Mouse (Mus musculus): ENCODE data around the gene Npc2. TPM values are rescaled to one million over a fixed set of nuclear protein-coding genes. Genes with fewer than 3 reads are reported as not detected.

Npc2 gene
- polyA plus RNA-seq, 1 experiment: 5.0 TPM

DNA sequence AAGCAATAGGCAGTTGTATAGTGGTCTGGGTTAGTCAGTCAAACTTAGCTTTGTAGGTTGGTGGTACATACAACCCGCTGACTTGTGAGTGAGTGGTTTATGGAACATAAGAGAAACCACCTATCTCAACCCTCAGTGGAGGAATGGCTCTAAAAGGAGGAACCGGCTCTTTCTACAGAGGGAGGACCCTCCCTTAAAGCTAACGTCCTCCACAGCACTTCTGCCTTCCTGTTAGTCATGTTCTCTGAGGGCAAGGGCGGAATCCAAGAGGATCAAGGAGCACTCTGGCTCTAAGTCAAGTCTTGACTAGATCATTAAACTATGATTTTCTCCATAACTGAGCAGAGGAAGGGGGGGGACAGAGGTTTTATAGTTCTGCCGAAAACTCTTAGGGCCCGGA, 5.4 kb downstream of the Npc2 start:
- H3K4me1 ChIP-seq (ENCODE audit: control insufficient read depth): peaks cover 31% of the 10 kb centered on the region
- no peaks in the 10 kb centered on the region for H3K9me3 ChIP-seq (ENCODE audit: control insufficient read depth, low read length)
- H3K36me3 ChIP-seq (ENCODE audit: control insufficient read depth): peaks cover 53% of the 10 kb centered on the region
- H3K27me3 ChIP-seq (ENCODE audit: control insufficient read depth): no peaks in the 10 kb centered on the region
- H3K4me3 ChIP-seq (replicated peaks): no peak overlapping the region
- TF ChIP-seq TAL1 (IDR thresholded peaks at IDR 0.05; ENCODE audit: low read length) (no peak), GATA1 (IDR thresholded peaks at IDR 0.05; ENCODE audit: low read length) (no peak)

DNA sequence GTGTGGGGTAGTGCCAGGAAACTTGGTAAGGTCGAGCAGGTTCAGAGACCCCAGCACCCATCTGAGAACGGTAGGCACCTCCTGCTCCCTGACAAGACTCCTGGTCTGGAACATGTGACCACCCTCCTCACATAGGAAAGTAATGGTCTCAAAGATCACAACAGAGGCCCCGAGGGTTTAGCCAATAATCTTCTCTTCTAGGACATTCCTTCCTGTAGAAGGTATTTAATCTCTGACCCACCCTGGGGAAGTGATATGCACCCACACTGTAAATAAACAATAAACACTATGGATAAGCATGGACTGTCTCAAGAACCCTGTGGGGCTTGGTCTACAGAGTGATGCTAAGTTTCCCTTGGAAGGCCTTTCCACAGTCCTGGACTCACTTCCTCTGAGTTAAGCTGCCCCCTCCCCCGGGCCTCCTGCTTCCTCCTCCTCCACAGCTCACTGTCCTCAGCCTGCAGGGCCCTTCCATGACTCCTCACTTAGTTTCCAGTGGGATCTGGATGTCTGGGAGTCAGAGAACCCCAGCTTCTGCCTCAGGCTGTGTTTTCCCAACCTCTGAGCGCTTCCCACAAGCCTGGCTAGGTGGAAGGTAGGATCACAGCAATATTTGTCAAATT, 6.7 kb downstream of the Npc2 start:
- H3K4me3 ChIP-seq (replicated peaks): no peak overlapping the region
- no peaks in the 10 kb centered on the region for H3K27me3 ChIP-seq (ENCODE audit: control insufficient read depth)
- H3K9me3 ChIP-seq (ENCODE audit: control insufficient read depth, low read length): no peaks in the 10 kb centered on the region
- peaks cover 18% of the 10 kb centered on the region for H3K4me1 ChIP-seq (ENCODE audit: control insufficient read depth)
- H3K36me3 ChIP-seq (ENCODE audit: control insufficient read depth): peaks cover 54% of the 10 kb centered on the region
- TF ChIP-seq TAL1 (IDR thresholded peaks at IDR 0.05; ENCODE audit: low read length) (no peak), GATA1 (IDR thresholded peaks at IDR 0.05; ENCODE audit: low read length) (no peak)

DNA sequence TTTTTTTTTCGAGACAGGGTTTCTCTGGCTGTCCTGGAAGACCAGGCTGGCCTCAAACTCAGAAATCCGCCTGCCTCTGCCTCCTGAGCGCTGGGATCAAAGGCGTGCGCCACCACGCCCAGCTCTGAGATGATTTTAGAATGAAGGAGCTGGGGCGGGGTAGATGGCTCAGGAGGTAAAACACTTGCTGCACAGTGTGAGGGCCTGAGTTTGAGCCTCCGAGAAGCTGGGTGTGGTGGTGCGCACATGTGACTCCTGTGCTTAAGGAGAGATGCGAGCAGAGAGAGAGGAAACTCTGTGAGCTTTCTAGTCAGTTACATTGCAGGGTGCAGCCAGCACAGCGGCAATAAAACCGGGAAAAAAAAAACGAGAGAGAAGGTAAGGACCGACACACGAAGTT, 7.4 kb downstream of the Npc2 start:
- no peaks in the 10 kb centered on the region for H3K27me3 ChIP-seq (ENCODE audit: control insufficient read depth)
- H3K9me3 ChIP-seq (ENCODE audit: control insufficient read depth, low read length): no peaks in the 10 kb centered on the region
- peaks cover 54% of the 10 kb centered on the region for H3K36me3 ChIP-seq (ENCODE audit: control insufficient read depth)
- H3K4me1 ChIP-seq (ENCODE audit: control insufficient read depth): peaks cover 11% of the 10 kb centered on the region
- TF ChIP-seq GATA1 (IDR thresholded peaks at IDR 0.05; ENCODE audit: low read length) (no peak), TAL1 (IDR thresholded peaks at IDR 0.05; ENCODE audit: low read length) (no peak)
- no peak overlapping the region for H3K4me3 ChIP-seq (replicated peaks)

DNA sequence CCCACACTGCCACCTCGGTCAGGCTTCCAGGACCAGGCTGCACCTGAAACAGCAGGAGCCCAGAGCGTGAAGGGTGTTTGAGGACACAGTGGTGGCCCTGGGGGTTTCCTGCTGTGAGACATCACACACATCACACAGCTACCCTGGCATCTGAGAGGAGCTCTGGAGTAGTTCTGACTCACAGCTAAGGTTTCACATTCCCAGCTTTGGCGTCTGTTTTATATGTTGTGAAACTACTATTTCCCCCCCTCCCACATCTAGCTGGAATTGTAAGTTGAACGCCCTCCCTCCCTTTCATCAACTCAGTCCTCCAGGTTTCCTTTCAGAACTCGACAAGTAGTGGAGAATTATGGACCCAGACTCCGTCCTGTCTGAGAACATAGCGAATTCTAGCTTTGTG, 8.2 kb downstream of the Npc2 start:
- Histone ChIP-seq H3K4me1 (ENCODE audit: control insufficient read depth) (peaks cover 8% of the 10 kb centered on the region), H3K4me3 (replicated peaks) (no peak overlapping the region), H3K9me3 (ENCODE audit: control insufficient read depth, low read length) (no peaks in the 10 kb centered on the region), H3K27me3 (ENCODE audit: control insufficient read depth) (no peaks in the 10 kb centered on the region), H3K36me3 (ENCODE audit: control insufficient read depth) (peaks cover 58% of the 10 kb centered on the region)
- no peak for TF ChIP-seq TAL1 (IDR thresholded peaks at IDR 0.05; ENCODE audit: low read length)
- TF ChIP-seq GATA1 (IDR thresholded peaks at IDR 0.05; ENCODE audit: low read length): no peak

DNA sequence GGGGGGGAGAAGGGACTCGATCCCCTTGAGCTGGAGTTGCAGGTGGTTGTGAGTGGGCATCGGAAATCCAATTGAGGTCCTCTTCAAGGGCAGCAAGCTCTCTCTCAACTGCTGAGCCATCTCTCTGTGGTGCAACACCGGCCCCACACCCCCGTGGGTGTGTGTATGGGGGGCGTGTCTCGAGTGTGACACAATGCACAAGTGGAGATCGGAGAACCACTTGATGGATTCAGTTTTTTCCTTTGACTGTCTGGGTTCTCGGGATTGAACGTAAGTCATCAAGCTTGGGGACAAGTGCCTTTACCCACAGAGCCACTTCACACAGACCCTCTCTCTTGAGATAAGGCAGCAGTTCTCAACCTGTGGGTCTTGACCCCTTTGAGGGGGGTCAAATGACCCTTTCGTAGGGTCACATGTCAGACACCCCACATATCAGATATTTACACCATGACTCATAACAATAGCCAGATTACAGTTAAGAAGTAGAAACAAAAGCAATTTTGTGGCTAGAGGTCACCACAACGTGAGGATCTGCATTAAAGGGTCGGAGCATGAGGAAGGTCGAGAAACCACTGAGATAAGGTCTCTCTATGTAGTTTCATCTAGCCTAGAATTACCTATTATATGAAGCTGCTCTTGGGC, 9.3 kb downstream of the Npc2 start:
- Histone ChIP-seq H3K9me3 (ENCODE audit: control insufficient read depth, low read length) (no peaks in the 10 kb centered on the region), H3K4me3 (replicated peaks) (no peak overlapping the region), H3K4me1 (ENCODE audit: control insufficient read depth) (peaks cover 5% of the 10 kb centered on the region), H3K27me3 (ENCODE audit: control insufficient read depth) (no peaks in the 10 kb centered on the region), H3K36me3 (ENCODE audit: control insufficient read depth) (peaks cover 57% of the 10 kb centered on the region)
- no peak for TF ChIP-seq GATA1 (IDR thresholded peaks at IDR 0.05; ENCODE audit: low read length)
- TF ChIP-seq TAL1 (IDR thresholded peaks at IDR 0.05; ENCODE audit: low read length): no peak

DNA sequence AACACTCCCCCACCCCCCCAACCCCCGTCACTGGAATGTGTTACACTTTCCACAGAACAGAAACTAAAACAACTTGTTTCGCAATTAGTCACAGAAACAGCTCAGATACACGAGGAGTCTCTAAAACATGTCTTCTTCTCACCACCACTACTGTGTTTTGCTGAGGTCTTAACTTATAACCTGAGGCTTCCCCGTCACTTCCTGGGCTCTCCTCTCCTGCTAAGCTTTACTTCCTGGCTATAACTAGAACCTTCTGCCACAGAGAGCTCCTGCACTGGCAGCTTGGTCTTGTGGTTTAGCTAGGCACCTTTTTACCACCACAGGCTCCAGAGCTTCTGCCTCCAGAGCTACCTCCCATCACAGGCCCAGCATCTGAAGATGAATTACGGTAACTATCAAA, 10.4 kb downstream of the Npc2 start:
- no peaks in the 10 kb centered on the region for H3K27me3 ChIP-seq (ENCODE audit: control insufficient read depth)
- no peak overlapping the region for H3K4me3 ChIP-seq (replicated peaks)
- H3K9me3 ChIP-seq (ENCODE audit: control insufficient read depth, low read length): no peaks in the 10 kb centered on the region
- H3K36me3 ChIP-seq (ENCODE audit: control insufficient read depth): peaks cover 61% of the 10 kb centered on the region
- no peak for TF ChIP-seq TAL1 (IDR thresholded peaks at IDR 0.05; ENCODE audit: low read length)
- no peak for TF ChIP-seq GATA1 (IDR thresholded peaks at IDR 0.05; ENCODE audit: low read length)
- H3K4me1 ChIP-seq (ENCODE audit: control insufficient read depth): peaks cover 8% of the 10 kb centered on the region

DNA sequence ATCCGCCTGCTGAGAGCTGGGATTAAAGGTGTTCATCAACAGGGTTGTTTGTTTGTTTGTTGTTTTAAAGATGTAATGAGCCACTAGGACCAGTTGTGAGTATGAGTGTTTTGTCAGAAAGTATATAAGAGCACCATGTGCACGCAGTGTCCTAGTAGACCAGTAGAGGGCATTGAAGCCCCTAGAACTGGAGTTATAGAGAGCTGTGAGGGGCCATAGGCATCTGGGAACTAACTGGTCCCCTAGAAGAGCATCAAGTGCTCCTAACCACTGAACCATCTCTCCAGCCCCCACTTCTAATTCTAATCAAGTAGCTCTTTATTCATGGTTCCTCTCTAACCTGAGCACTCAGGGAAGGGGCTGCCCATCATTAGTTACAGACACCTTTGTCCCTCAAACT, 13.9 kb downstream of the Npc2 start:
- H3K4me1 ChIP-seq (ENCODE audit: control insufficient read depth): peaks cover 2% of the 10 kb centered on the region
- H3K27me3 ChIP-seq (ENCODE audit: control insufficient read depth): no peaks in the 10 kb centered on the region

DNA sequence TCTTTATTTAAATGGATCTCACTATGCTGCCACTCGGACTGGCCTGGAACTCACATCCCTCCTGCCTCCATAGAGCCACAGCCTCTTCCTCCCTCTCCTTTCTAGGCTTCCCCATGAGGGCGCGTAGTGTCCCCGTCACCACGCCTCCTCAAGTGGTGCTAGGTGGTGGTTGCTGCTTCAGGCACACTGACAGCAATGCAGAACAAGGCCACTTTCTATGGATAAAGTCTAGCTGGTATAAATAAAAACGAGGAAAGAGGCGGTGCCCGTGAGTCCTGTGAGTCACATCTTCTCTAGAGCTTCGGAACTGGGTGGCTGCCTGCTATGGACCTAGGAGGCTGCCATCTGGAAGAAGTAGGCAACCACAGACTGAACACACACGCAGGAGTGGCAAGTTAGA, 16.9 kb downstream of the Npc2 start:
- Histone ChIP-seq H3K36me3 (ENCODE audit: control insufficient read depth) (peaks cover 50% of the 10 kb centered on the region), H3K9me3 (ENCODE audit: control insufficient read depth, low read length) (no peaks in the 10 kb centered on the region), H3K27me3 (ENCODE audit: control insufficient read depth) (peaks cover 6% of the 10 kb centered on the region; the same call in 1 of the 2 replicates), H3K4me3 (replicated peaks) (no peak overlapping the region), H3K4me1 (ENCODE audit: control insufficient read depth) (peaks cover 2% of the 10 kb centered on the region)
- no peak for TF ChIP-seq GATA1 (IDR thresholded peaks at IDR 0.05; ENCODE audit: low read length)
- no peak for TF ChIP-seq TAL1 (IDR thresholded peaks at IDR 0.05; ENCODE audit: low read length)

More for the DNA sequence above, 13.9 kb downstream of the Npc2 start:
- Histone ChIP-seq H3K9me3 (ENCODE audit: control insufficient read depth, low read length) (no peaks in the 10 kb centered on the region), H3K36me3 (ENCODE audit: control insufficient read depth) (peaks cover 65% of the 10 kb centered on the region), H3K4me3 (replicated peaks) (no peak overlapping the region)
- TF ChIP-seq GATA1 (IDR thresholded peaks at IDR 0.05; ENCODE audit: low read length): no peak
- no peak for TF ChIP-seq TAL1 (IDR thresholded peaks at IDR 0.05; ENCODE audit: low read length)

DNA sequence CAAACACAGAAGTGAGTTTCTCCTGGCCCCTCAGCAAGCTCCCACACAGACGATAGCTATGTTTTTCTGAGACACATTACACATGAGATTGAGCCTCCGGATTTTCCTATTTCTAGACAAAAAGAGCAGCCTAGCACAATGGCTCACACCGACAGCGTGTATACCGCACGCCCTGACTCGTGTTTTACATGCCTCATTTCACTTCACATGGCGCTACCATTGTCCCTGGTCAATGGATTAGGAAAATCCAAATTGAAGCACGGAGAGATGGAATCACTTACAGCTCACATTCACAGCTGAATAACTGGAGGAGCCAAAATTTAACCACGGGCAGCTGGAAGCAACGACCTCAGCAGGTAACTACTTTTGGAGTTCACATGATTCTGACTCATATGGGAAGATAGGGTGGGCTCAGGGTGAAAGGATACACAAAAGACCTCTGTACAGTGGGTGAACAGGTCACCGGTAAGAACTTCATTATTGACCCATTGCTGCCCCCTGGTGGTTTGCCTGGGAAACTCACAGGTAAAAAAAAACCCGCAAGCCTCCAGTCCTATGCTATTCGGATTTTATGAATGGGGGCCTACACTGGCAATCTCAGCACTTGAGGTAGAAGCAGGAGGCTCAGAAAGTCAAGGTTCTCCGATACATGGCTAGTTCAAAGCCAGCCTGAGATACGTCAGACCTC, 17.8 kb downstream of the Npc2 start:
- H3K27me3 ChIP-seq (ENCODE audit: control insufficient read depth): peaks cover 12% of the 10 kb centered on the region
- H3K4me3 ChIP-seq (replicated peaks): no peak overlapping the region
- TF ChIP-seq GATA1 (IDR thresholded peaks at IDR 0.05; ENCODE audit: low read length): no peak
- H3K4me1 ChIP-seq (ENCODE audit: control insufficient read depth): peaks cover 2% of the 10 kb centered on the region
- H3K9me3 ChIP-seq (ENCODE audit: control insufficient read depth, low read length): no peaks in the 10 kb centered on the region
- H3K36me3 ChIP-seq (ENCODE audit: control insufficient read depth): peaks cover 41% of the 10 kb centered on the region
